Mouse (Mus musculus) kidney, adult 11 months (tissue): ENCODE results near the gene Bst1.

Experiments
- DNase-seq: peaks from one replicate; pipeline ENCODE4 v3.0.0; 2022

Bst1 gene

GRCm38 (mm10) chr5:43860670-43861431 is 42.2 kb downstream of the Bst1 start:
- no peak for DNase-seq

GRCm38 (mm10) chr5:43863642-43864041 is 45.0 kb downstream of the Bst1 start:
- no peak for DNase-seq

GRCm38 (mm10) chr5:43865316-43865715 is 46.6 kb downstream of the Bst1 start:
- peak; percentile 13 for DNase-seq

GRCm38 (mm10) chr5:43868253-43868652 is 49.6 kb downstream of the Bst1 start, which contains the start of gene Cd38:
Gene Cd38, plus strand, starts transcription at chr5:43868553.
- DNase-seq = no peak

GRCm38 (mm10) chr5:43868711-43869600 is 50.3 kb downstream of the Bst1 start:
- DNase-seq = peak; percentile 13

GRCm38 (mm10) chr5:43871845-43872244 is 53.2 kb downstream of the Bst1 start:
- DNase-seq = no peak

GRCm38 (mm10) chr5:43872652-43873051 is 54.0 kb downstream of the Bst1 start:
- DNase-seq = no peak

GRCm38 (mm10) chr5:43882034-43882433 is 63.3 kb downstream of the Bst1 start:
- DNase-seq = no peak

- no peak for DNase-seq
Observed at GRCm38 (mm10) chr5:43885060-43885820, 66.6 kb downstream of the Bst1 start.

- DNase-seq = peak; percentile 26
Observed at GRCm38 (mm10) chr5:43892386-43892785, 73.7 kb downstream of the Bst1 start.
